Mouse (Mus musculus) brown adipose tissue, adult 24 weeks (tissue): ENCODE measurements around the gene 1700030J22Rik. TPM values are rescaled to one million over a fixed set of nuclear protein-coding genes. Genes with fewer than 3 reads are reported as not detected.

Experiments used
- H3K27ac ChIP-seq: fragments of 200-500 bp; replicated peaks from 2 replicates; pipeline ENCODE4 v1.5.1; 2012; ENCODE audit warnings: low read depth, mild to moderate bottlenecking, low read length
- H3K4me1 ChIP-seq: fragments of 200-500 bp; 2 replicates; pipeline ENCODE4 v1.6.1; 2012; ENCODE audit warnings: low read length, mixed read lengths; ENCODE audit not compliant: control insufficient read depth, insufficient read depth, insufficient read length
- H3K4me3 ChIP-seq: fragments of 200-500 bp; 2 replicates; pipeline ENCODE4 v1.5.1; 2012; ENCODE audit warnings: low read depth, mild to moderate bottlenecking, low read length, moderate library complexity; ENCODE audit not compliant: insufficient read depth
- polyA plus RNA-seq: library from polyadenylated mRNA; stranded (reverse); fragments of >200 nt; gene quantifications from 2 replicates; pipeline ENCODE4 v1.2.4, GENCODE M21; 2012; ENCODE audit not compliant: missing spikeins, insufficient read depth, insufficient read length

The 1700030J22Rik gene
- 0.36 and 0.58 TPM in 2 replicates for polyA plus RNA-seq

DNA sequence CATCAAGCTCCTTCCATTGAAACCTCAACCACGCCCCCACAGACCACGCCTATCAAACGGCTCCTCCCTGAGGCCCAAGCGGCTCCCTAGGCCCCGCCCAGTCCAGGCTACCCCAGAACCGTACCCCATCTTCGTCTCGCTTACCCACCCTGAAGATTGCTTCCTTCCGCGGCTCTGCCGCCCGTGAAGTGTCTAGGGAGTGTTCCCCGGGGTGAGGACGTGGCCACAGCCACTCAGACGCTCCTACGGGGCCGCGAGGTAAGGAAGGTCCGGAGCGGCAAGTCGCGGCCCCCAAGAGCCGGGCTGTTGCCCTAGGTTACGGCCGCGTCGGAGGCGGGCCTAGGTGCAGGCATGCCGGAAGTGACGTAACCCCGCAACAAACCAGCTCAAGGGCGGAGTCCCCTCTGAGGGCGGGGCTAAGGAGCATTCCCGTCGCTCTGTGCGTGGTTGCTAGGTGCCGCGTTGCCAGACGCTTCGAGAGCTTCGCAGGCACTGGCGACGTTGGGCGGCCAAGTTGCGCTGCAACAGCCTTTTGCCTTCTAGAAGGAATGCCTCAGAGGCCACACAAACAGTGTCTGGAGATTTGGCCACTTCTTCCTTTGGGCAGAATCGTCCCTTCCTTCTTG, at the start of gene 1700030J22Rik:
1700030J22Rik (minus strand) TSS at position 329 of the 626 bp plus-strand sequence.
- peak within 1 kb of the TSS; percentile 86 for H3K4me3 ChIP-seq
- 0 out of 2 replicates have a peak within 1 kb of the TSS, but pooled peaks have one; percentile 1 for H3K27ac ChIP-seq
- 0 out of 2 replicates have a peak, but pooled peaks cover 2% of the 10 kb centered on the region for H3K4me1 ChIP-seq

DNA sequence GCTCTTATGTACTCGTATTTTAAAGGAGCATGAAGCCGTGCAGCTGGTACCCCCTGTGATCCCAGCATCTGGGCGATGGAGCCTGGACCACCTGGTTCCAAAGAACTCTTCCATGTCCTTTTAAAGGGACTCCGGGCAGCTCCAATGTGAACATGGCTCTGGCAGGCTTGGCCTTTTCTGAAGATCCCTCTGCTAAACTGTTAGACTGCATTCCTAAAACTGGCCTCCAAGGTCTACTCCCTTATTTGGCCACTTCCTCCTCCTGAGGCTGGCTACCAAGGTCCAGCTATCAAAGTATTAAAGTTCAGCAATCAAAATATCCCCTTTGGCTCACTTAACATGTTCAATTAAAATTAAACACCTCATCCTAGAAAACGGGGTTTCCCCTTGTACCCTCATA, 48.8 kb upstream of the 1700030J22Rik start:
- Histone ChIP-seq H3K27ac (no peak overlapping the region), H3K4me3 (no peak overlapping the region), H3K4me1 (no peaks in the 10 kb centered on the region)

- H3K4me1 ChIP-seq = no peaks in the 10 kb centered on the region
- H3K4me3 ChIP-seq = no peak overlapping the region
- H3K27ac ChIP-seq = no peak overlapping the region
These were observed 43.7 kb upstream of the 1700030J22Rik start for GRCm38 (mm10) chr8:117022297-117022993.

- H3K27ac ChIP-seq = no peak overlapping the region
- H3K4me1 ChIP-seq = no peaks in the 10 kb centered on the region
- no peak overlapping the region for H3K4me3 ChIP-seq
These were observed 40.8 kb upstream of the 1700030J22Rik start for GRCm38 (mm10) chr8:117019323-117020275.

- no peaks in the 10 kb centered on the region for H3K4me1 ChIP-seq
These were observed 39.1 kb upstream of the 1700030J22Rik start for GRCm38 (mm10) chr8:117017896-117018295.

DNA sequence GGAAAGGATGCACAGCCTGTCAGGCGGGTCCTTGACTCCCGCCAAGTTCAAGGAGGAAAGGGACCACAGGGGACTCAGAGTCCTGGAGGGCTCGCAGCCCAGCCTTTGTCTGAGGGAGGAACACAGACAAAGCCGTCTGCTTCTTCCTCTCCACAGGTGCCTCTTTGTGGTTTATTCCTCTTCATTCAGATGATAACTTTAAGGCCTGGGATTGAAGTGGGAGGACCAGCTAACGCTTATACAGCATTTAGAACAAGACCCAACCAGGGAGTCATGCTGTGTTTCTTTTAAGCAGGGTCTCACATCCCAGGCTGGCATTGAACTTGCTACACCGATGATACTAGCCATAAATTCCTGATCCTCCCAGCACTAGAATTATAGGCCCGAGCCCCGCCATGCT, 38.2 kb upstream of the 1700030J22Rik start:
- Histone ChIP-seq H3K27ac (no peak overlapping the region), H3K4me1 (no peaks in the 10 kb centered on the region), H3K4me3 (no peak overlapping the region)

More at GRCm38 (mm10) chr8:117017896-117018295, 39.1 kb upstream of the 1700030J22Rik start:
- Histone ChIP-seq H3K27ac (no peak overlapping the region), H3K4me3 (no peak overlapping the region)

- Histone ChIP-seq H3K4me1 (no peaks in the 10 kb centered on the region), H3K4me3 (no peak overlapping the region), H3K27ac (no peak overlapping the region)
These were observed 36.9 kb upstream of the 1700030J22Rik start for GRCm38 (mm10) chr8:117015670-117016069.

DNA sequence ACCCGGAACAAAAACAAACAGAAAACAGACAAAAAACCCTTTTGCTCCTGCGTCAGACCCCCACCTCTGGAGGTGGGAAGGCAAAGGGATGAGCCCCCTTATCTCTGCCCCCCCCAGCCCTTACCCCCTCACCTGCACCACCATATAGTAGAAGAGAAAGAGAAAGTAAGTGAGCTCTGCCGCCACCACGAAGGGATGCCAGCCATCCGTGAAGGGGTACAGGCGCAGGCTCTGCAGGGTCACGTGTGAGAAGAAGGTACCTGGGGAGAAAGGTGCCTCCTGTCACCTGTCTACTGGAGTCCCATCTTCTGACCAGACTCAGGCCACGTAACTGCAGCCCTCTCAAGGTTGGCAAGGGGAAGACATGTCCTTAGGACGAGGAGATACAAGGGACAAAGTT, 32.6 kb upstream of the 1700030J22Rik start:
- H3K27ac ChIP-seq = no peak overlapping the region
- no peaks in the 10 kb centered on the region for H3K4me1 ChIP-seq
- H3K4me3 ChIP-seq = no peak overlapping the region

DNA sequence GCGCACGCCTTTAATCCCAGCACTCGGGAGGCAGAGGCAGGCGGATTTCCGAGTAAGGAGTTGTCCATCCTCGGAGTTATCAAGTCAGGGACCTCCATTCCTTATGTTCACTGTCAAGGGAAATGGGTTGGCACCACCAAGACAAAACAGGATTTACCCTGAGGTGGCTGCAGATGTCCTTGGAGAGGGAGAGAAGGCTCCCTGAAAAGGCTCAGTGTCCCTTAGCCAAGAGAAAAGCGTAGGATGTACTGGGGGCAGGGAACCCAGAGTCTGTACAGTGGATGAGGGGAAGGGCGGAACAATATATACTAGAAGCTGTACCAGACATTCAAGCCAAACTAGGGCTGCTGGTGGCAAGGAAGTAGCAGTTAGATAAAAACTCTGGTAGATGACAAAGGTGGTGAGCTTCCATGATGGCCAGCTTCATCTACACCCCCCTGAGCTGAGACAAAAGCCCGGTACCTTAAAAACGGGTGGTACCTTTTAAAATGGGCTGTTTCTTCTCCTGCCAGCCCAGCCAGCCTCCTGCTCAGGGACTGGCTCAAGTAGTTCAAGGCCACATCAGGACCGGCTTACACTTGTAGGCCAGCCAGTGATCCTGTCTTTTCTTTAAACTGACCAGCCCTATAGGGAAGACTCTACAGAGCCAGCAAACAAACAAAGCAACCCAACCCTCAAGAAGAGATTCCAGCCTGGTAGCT, 15.4 kb upstream of the 1700030J22Rik start:
- Histone ChIP-seq H3K4me3 (peak overlapping the region; percentile 61), H3K27ac (no peak overlapping the region), H3K4me1 (no peaks in the 10 kb centered on the region)

- peak within 1 kb of the TSS; percentile 85 for H3K4me3 ChIP-seq
- no peaks in the 10 kb centered on the region for H3K4me1 ChIP-seq
- H3K27ac ChIP-seq = peak within 1 kb of the TSS; percentile 18; the same call in 1 of the 2 replicates
These were observed 14.5 kb upstream of the 1700030J22Rik start, which contains the start of gene Gcsh for GRCm38 (mm10) chr8:116993095-116993867. Gene Gcsh (minus strand): TSS chr8:116993537.

- H3K4me3 ChIP-seq = peak overlapping the region; percentile 85
- H3K4me1 ChIP-seq = no peaks in the 10 kb centered on the region
- H3K27ac ChIP-seq = no peak overlapping the region; the same call in 1 of the 2 replicates
These were observed 13.6 kb upstream of the 1700030J22Rik start for GRCm38 (mm10) chr8:116992176-116992971.

DNA sequence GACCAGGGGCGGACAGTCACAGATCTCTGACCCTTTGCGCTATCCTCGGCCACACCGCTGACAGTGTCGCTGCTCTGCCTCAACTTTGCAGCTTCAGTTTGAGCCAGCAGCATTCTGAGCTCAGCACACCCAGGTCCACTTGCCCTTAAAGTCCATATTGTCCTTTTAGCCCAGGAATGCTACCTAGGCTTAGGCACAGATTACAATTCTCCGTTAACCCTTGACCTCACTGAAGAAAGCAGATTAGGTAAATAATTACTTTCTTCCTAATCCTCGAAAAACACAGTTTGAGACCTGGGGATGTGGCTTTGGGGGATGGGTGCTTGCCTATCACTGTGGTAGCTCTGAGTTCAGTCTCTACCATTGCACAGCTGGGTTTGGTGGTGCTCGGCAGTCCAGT, 12.5 kb upstream of the 1700030J22Rik start:
- Histone ChIP-seq H3K4me1 (no peaks in the 10 kb centered on the region), H3K27ac (peak overlapping the region; percentile 64), H3K4me3 (no peak overlapping the region)

- Histone ChIP-seq H3K4me3 (no peak overlapping the region), H3K4me1 (no peaks in the 10 kb centered on the region), H3K27ac (no peak overlapping the region)
These were observed 11.1 kb upstream of the 1700030J22Rik start for GRCm38 (mm10) chr8:116989842-116990241.
